Mouse (Mus musculus): ENCODE results near the gene T2.

GRCm38 (mm10) chr17:8389790-8390095 lies 34.0 kb downstream of the T2 start:
- TF ChIP-seq POLR2A (IDR thresholded peaks at IDR 0.05; ENCODE audit: low read depth, low read length) (no peak), CTCF (IDR thresholded peaks at IDR 0.05; ENCODE audit: extremely low read depth, insufficient read depth, insufficient read length, insufficient replicate concordance) (no peak)
